Mouse (Mus musculus): ENCODE data around the gene Olfr263. TPM values are rescaled to one million over a fixed set of nuclear protein-coding genes. Genes with fewer than 3 reads are reported as not detected.

Olfr263 gene
- polyA plus RNA-seq, 1 experiment from 2014 or later, result not detected

GRCm38 (mm10) chr13:21160041-21160511 lies 30.6 kb downstream of the Olfr263 start:
- Histone ChIP-seq H3K27me3 (replicated peaks) (no peaks in the 10 kb centered on the region), H3K36me3 (no peaks in the 10 kb centered on the region), H3K4me1 (peaks cover 13% of the 10 kb centered on the region), H3K27ac (replicated peaks) (no peak overlapping the region), H3K9ac (replicated peaks) (peak overlapping the region; percentile 48), H3K9me3 (replicated peaks) (no peaks in the 10 kb centered on the region), H3K4me2 (peak overlapping the region; percentile 92), H3K4me3 (replicated peaks) (peak overlapping the region; percentile 71)
- ATAC-seq (ENCODE audit: low FRiP score), result peak; percentile 23
- WGBS, result under 1% methylated on average over 16 of the region's 16 CpGs

- ATAC-seq (ENCODE audit: low FRiP score), result peak; percentile 92
- no peaks in the 10 kb centered on the region for H3K9me3 ChIP-seq (replicated peaks)
- WGBS, result under 1% methylated on average over 32 of the region's 32 CpGs
- H3K9ac ChIP-seq (replicated peaks), result peak overlapping the region; percentile 48; the same call in 1 of the 2 replicates
- peak overlapping the region; percentile 68; the same call in 1 of the 2 replicates for H3K27ac ChIP-seq (replicated peaks)
- H3K27me3 ChIP-seq (replicated peaks), result peaks cover 4% of the 10 kb centered on the region
- peak overlapping the region; percentile 92 for H3K4me2 ChIP-seq
- H3K4me3 ChIP-seq (replicated peaks), result peak overlapping the region; percentile 71
- H3K36me3 ChIP-seq, result no peaks in the 10 kb centered on the region
- H3K4me1 ChIP-seq, result peaks cover 13% of the 10 kb centered on the region
These were observed 31.5 kb downstream of the Olfr263 start for GRCm38 (mm10) chr13:21160657-21161590.

GRCm38 (mm10) chr13:21161591-21161990 lies 32.2 kb downstream of the Olfr263 start:
- Histone ChIP-seq H3K27me3 (replicated peaks) (peaks cover 4% of the 10 kb centered on the region), H3K4me3 (replicated peaks) (peak overlapping the region; percentile 71), H3K9ac (replicated peaks) (no peak overlapping the region), H3K27ac (replicated peaks) (no peak overlapping the region), H3K9me3 (replicated peaks) (no peaks in the 10 kb centered on the region), H3K4me1 (peaks cover 20% of the 10 kb centered on the region), H3K36me3 (no peaks in the 10 kb centered on the region), H3K4me2 (peak overlapping the region; percentile 92)
- WGBS, result 36% methylated on average over 2 of the region's 2 CpGs
- ATAC-seq (ENCODE audit: low FRiP score), result peak; percentile 26

- Histone ChIP-seq H3K9me3 (replicated peaks) (no peaks in the 10 kb centered on the region), H3K4me2 (no peak overlapping the region), H3K4me3 (replicated peaks) (no peak overlapping the region), H3K36me3 (no peaks in the 10 kb centered on the region), H3K9ac (replicated peaks) (no peak overlapping the region), H3K27me3 (replicated peaks) (peaks cover 4% of the 10 kb centered on the region), H3K27ac (replicated peaks) (no peak overlapping the region), H3K4me1 (peaks cover 22% of the 10 kb centered on the region)
- ATAC-seq (ENCODE audit: low FRiP score), result no peak
- 52% methylated on average over 5 of the region's 5 CpGs for WGBS
These were observed 33.2 kb downstream of the Olfr263 start for GRCm38 (mm10) chr13:21162591-21162990.

GRCm38 (mm10) chr13:21166936-21167909 lies 37.8 kb downstream of the Olfr263 start:
- H3K9ac ChIP-seq (replicated peaks), result peak overlapping the region; percentile 26
- peaks cover 29% of the 10 kb centered on the region; the same call in 1 of the 2 replicates for H3K4me1 ChIP-seq
- H3K9me3 ChIP-seq (replicated peaks), result no peaks in the 10 kb centered on the region
- peak; percentile 72 for ATAC-seq (ENCODE audit: low FRiP score)
- under 1% methylated on average over 27 of the region's 27 CpGs for WGBS
- H3K27ac ChIP-seq (replicated peaks), result peak overlapping the region; percentile 58; the same call in 1 of the 2 replicates
- peak overlapping the region; percentile 62 for H3K4me3 ChIP-seq (replicated peaks)
- H3K27me3 ChIP-seq (replicated peaks), result peaks cover 4% of the 10 kb centered on the region
- peak overlapping the region; percentile 92 for H3K4me2 ChIP-seq
- no peaks in the 10 kb centered on the region for H3K36me3 ChIP-seq

- Histone ChIP-seq H3K4me1 (peaks cover 34% of the 10 kb centered on the region; the same call in 1 of the 2 replicates), H3K4me3 (replicated peaks) (peak overlapping the region; percentile 62), H3K36me3 (no peaks in the 10 kb centered on the region), H3K4me2 (peak overlapping the region; percentile 92), H3K9me3 (replicated peaks) (no peaks in the 10 kb centered on the region), H3K27me3 (replicated peaks) (peaks cover 4% of the 10 kb centered on the region), H3K9ac (replicated peaks) (peak overlapping the region; percentile 52; the same call in 1 of the 2 replicates), H3K27ac (replicated peaks) (no peak overlapping the region)
- under 1% methylated on average over 8 of the region's 8 CpGs for WGBS
- ATAC-seq (ENCODE audit: low FRiP score), result peak; percentile 67
These were observed 38.5 kb downstream of the Olfr263 start for GRCm38 (mm10) chr13:21167910-21168300.

- Histone ChIP-seq H3K9me3 (replicated peaks) (no peaks in the 10 kb centered on the region), H3K4me2 (peak overlapping the region; percentile 92), H3K9ac (replicated peaks) (peak overlapping the region; percentile 52), H3K36me3 (no peaks in the 10 kb centered on the region), H3K27me3 (replicated peaks) (peaks cover 4% of the 10 kb centered on the region), H3K27ac (replicated peaks) (no peak overlapping the region; the same call in 1 of the 2 replicates), H3K4me1 (peaks cover 40% of the 10 kb centered on the region; the same call in 1 of the 2 replicates), H3K4me3 (replicated peaks) (peak overlapping the region; percentile 62)
- ATAC-seq (ENCODE audit: low FRiP score), result no peak
- WGBS, result under 1% methylated on average over 16 of the region's 16 CpGs
These were observed 39.1 kb downstream of the Olfr263 start for GRCm38 (mm10) chr13:21168371-21169011.

- H3K9ac ChIP-seq (replicated peaks), result peak overlapping the region; percentile 52
- ATAC-seq (ENCODE audit: low FRiP score), result no peak
- no peak overlapping the region for H3K27ac ChIP-seq (replicated peaks)
- H3K4me1 ChIP-seq, result peaks cover 40% of the 10 kb centered on the region; the same call in 1 of the 2 replicates
- no peaks in the 10 kb centered on the region for H3K9me3 ChIP-seq (replicated peaks)
- peak overlapping the region; percentile 62 for H3K4me3 ChIP-seq (replicated peaks)
- H3K4me2 ChIP-seq, result peak overlapping the region; percentile 92
- 5% methylated on average over 14 of the region's 14 CpGs for WGBS
- H3K27me3 ChIP-seq (replicated peaks), result peaks cover 4% of the 10 kb centered on the region
- H3K36me3 ChIP-seq, result no peaks in the 10 kb centered on the region
These were observed 39.8 kb downstream of the Olfr263 start for GRCm38 (mm10) chr13:21169121-21169656.

- Histone ChIP-seq H3K4me2 (peak overlapping the region; percentile 92), H3K36me3 (no peaks in the 10 kb centered on the region), H3K4me3 (replicated peaks) (peak overlapping the region; percentile 62), H3K9ac (replicated peaks) (peak overlapping the region; percentile 42; the same call in 1 of the 2 replicates), H3K9me3 (replicated peaks) (no peaks in the 10 kb centered on the region), H3K4me1 (peaks cover 40% of the 10 kb centered on the region; the same call in 1 of the 2 replicates), H3K27me3 (replicated peaks) (peaks cover 4% of the 10 kb centered on the region), H3K27ac (replicated peaks) (peak overlapping the region; percentile 79; the same call in 1 of the 2 replicates)
- ATAC-seq (ENCODE audit: low FRiP score), result peak; percentile 74
- WGBS, result under 1% methylated on average over 39 of the region's 39 CpGs
These were observed 40.4 kb downstream of the Olfr263 start for GRCm38 (mm10) chr13:21169657-21170430.

Data from neural tube, embryonic 15.5 days (tissue).